ENCODE assay signal across 32 mouse cellular contexts in genomic region chr10:120767418-120767817, GRCm38 (mm10).
"Had no signal": no experiment of that assay in that cellular context is flagged by ENCODE, and none has a peak within 500 bp of the region (broad histone marks: within the 10 kb centered on the region; RNA-seq: fewer than 3 reads in every experiment).

No protein-coding gene starts in this region.

- H3K4me3 ChIP-seq: heart, embryonic 10.5 days; heart, embryonic 12.5 days; heart, embryonic 13.5 days; heart, embryonic 15.5 days; hindbrain, embryonic 10.5 days; hindbrain, embryonic 12.5 days; hindbrain, embryonic 13.5 days; hindbrain, embryonic 15.5 days; intestine, embryonic 15.5 days; kidney, embryonic 15.5 days; layer of hippocampus, adult 2 months; left cerebral cortex, adult 2 months had no signal

- DNase-seq: heart, postnatal 10 days; heart, postnatal 14 days; heart, postnatal 36 days; kidney, adult 11 months; kidney, adult 18-20 months; kidney, adult 2 months; kidney, adult 8-10 months; kidney, adult 9 months; kidney, postnatal 10 days; kidney, postnatal 14 days; kidney, postnatal 25 days; kidney, postnatal 36 days; kidney, postnatal 4 days; layer of hippocampus, adult 9-11 months; layer of hippocampus, postnatal 36 days had no signal

- ATAC-seq: hindbrain, embryonic 16.5 days; hindbrain, postnatal 0 days; inflammation-experienced regulatory T-cells, adult 6 months; intestine, embryonic 15.5 days; intestine, embryonic 16.5 days; intestine, postnatal 0 days had no signal
